Mouse (Mus musculus) embryonic fibroblast, embryonic 13.5 days (primary cell): ENCODE results near the gene Majin. TPM values are rescaled to one million over a fixed set of nuclear protein-coding genes. Genes with fewer than 3 reads are reported as not detected.

Source experiments
- H3K27ac ChIP-seq: 2 replicates; pipeline ENCODE4 v1.5.1; 2012; ENCODE audit warnings: low read length, control low read depth, inconsistent platforms; ENCODE audit not compliant: insufficient read depth
- H3K4me1 ChIP-seq: 2 replicates; pipeline ENCODE4 v1.6.1; 2011; ENCODE audit warnings: low read length; ENCODE audit not compliant: control insufficient read depth, insufficient read depth
- H3K4me3 ChIP-seq: 2 replicates; pipeline ENCODE4 v1.5.1; 2011; ENCODE audit warnings: mild to moderate bottlenecking, control low read depth, low read length; ENCODE audit not compliant: insufficient read depth
- CTCF ChIP-seq: IDR thresholded peaks from 2 replicates; pipeline ENCODE4 v1.5.1; 2011; ENCODE audit warnings: mild to moderate bottlenecking, control low read depth, low read length, moderate library complexity, borderline replicate concordance; ENCODE audit not compliant: insufficient read depth
- POLR2A ChIP-seq: IDR thresholded peaks from 2 replicates; pipeline ENCODE4 v1.6.1; 2011; ENCODE audit warnings: low read depth, mild to moderate bottlenecking, control low read depth, low read length, moderate library complexity
- polyA plus RNA-seq: library from polyadenylated mRNA; stranded (reverse); fragments of >200 nt; gene quantifications from 2 replicates; pipeline ENCODE4 v1.2.4, GENCODE M21; 2011; ENCODE audit warnings: low read depth; ENCODE audit not compliant: missing spikeins, insufficient read length

Majin gene
- polyA plus RNA-seq, 1 experiment = not detected

DNA sequence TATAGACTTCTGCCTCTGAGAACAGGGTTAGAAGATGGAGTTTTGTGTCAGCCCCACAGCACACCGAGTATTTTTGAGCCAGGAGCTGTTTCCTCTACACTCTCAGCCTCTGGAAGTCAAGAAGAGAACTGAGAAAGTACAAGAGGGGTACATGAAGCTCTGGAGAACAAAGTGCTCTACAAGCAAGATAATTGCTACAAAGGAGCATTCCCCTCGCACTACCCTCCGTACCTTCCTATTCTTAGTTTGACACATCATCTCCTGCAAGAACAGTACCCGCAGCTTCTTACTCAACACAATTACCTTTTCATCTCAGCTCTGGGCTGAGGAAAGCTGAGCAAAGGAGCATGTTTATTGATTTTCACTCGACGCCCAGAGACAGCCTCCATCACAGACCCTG is 34.4 kb downstream of the Majin start:
- Histone ChIP-seq H3K27ac (no peak overlapping the region), H3K4me1 (no peaks in the 10 kb centered on the region), H3K4me3 (no peak overlapping the region)
- TF ChIP-seq POLR2A (no peak), CTCF (no peak)

DNA sequence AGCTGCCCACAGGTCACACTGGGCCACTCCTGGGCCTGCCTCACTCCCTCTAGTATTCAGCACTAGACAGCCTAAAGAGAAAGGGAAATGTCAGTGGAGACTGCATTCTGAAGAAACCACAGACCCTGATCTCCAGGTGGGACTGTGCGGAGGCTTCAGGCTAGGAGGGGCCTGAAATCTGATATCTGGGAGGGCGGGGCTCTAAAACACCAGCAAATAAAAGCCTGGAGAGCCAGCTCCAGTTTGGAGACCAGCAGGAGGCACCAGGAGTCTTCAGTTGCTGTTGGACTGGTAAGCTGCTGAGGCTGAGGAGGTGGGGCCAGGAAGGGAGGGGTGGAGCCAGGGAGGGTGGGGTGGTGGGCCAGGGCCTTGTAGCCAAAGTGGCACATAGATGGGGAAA is 41.9 kb downstream of the Majin start, which contains the start of gene Gpha2:
Gpha2 (plus strand) TSS at position 246 of the 400 bp plus-strand sequence.
- H3K27ac ChIP-seq = no peak within 1 kb of the TSS

DNA sequence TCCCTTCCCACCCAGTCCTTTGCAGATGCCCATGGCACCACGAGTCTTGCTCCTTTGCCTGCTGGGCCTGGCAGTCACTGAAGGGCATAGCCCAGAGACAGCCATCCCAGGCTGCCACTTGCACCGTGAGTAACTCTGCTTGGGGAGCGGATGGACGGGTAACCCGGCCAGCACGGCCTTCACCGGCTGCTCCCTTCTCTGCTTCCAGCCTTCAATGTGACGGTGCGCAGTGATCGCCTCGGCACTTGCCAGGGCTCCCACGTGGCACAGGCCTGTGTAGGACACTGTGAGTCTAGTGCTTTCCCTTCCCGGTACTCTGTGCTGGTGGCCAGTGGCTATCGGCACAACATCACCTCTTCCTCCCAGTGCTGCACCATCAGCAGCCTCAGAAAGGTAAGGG is 42.6 kb downstream of the Majin start:
- TF ChIP-seq POLR2A (no peak), CTCF (no peak)

More for the DNA sequence above, 41.9 kb downstream of the Majin start, which contains the start of gene Gpha2:
- H3K4me1 ChIP-seq = no peaks in the 10 kb centered on the region
- no peak for TF ChIP-seq CTCF
- no peak for TF ChIP-seq POLR2A
- no peak within 1 kb of the TSS for H3K4me3 ChIP-seq

DNA sequence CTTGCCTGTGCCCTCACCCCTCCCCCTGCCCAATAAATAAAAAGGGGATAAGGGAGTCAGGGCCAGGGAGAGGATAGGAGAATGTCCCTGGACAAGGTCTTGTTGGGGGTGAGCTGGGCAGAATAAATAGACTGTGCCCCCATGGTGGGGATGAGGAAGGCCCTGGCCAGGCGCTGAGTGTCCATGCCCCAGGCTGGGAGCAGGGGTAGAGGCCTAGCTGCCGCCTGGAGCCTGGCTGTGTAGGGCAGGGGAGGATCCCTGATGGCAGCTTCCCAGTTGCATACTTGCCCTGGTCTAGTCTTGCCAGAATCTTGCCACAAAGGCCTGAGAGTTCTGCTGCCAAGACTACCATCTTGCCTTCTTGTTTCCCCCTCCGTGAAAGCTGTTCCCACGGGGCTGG is 43.7 kb downstream of the Majin start:
- no peak overlapping the region for H3K27ac ChIP-seq
- no peak overlapping the region for H3K4me3 ChIP-seq
- no peaks in the 10 kb centered on the region for H3K4me1 ChIP-seq
- no peak for TF ChIP-seq POLR2A
- TF ChIP-seq CTCF = no peak

More for the DNA sequence above, 42.6 kb downstream of the Majin start:
- Histone ChIP-seq H3K4me1 (no peaks in the 10 kb centered on the region), H3K27ac (no peak overlapping the region), H3K4me3 (no peak overlapping the region)

DNA sequence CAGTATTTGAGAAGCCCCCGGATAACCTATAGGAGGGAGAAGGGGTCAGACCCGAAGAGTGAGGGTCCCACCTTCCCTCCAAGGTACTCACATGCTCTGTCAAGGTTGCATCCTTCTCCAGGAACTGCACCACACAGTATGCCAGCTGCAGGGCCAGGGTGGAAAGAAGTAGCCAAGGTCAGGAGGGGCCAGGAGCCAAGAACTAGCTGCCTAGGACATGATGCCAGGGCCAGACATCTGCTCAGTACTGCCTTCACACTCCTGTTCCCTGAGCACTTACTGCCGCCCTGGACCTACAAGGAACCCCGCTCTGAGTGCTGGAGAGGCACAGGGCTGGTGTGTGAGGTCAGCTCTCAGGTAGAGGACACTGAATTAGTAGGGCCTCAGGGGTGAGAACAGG is 46.2 kb downstream of the Majin start:
- Histone ChIP-seq H3K4me1 (no peaks in the 10 kb centered on the region), H3K27ac (no peak overlapping the region), H3K4me3 (no peak overlapping the region)
- no peak for TF ChIP-seq POLR2A
- TF ChIP-seq CTCF = no peak

DNA sequence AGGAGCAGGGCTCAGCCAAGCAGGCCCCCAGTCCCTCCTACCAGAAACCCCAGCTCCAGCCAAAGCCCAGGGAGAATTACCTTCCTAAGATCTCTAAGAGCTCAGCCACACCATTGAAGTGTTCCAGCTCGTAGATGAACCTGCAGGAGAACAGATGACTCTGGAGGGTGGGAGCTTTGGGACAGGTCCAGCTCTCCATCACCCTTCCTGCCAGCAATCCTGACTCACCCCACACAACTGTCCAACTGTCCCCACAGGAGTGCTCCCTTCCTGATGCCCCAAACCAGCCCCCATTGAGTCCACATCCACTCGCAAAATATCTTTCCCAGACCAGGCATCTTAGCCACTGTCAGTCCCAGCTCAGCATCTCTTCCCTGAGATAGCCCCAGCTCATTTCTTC is 46.8 kb downstream of the Majin start:
- H3K4me3 ChIP-seq = no peak overlapping the region
- H3K4me1 ChIP-seq = no peaks in the 10 kb centered on the region
- no peak overlapping the region for H3K27ac ChIP-seq
- TF ChIP-seq CTCF (no peak), POLR2A (no peak)

DNA sequence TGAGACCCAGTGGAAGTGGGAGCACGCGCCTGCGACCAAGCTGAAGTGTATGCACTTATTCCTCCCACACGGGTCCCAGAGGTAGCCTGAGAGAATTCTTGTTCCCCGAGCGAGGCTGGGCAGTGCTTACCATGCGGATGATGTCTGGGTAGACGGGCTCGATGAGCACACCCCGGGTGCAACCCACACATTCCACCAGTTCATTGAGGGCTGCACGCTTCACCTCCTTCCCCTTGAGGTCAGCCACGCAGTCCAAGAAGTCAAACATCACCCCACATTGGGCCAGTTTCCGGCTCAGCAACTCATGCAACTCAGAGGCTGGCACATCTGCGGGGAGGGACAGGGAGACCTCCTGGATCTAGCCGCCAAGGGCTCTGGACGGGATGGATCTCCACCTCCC is 49.5 kb downstream of the Majin start:
- TF ChIP-seq CTCF = no peak
- TF ChIP-seq POLR2A = no peak
- no peaks in the 10 kb centered on the region for H3K4me1 ChIP-seq

DNA sequence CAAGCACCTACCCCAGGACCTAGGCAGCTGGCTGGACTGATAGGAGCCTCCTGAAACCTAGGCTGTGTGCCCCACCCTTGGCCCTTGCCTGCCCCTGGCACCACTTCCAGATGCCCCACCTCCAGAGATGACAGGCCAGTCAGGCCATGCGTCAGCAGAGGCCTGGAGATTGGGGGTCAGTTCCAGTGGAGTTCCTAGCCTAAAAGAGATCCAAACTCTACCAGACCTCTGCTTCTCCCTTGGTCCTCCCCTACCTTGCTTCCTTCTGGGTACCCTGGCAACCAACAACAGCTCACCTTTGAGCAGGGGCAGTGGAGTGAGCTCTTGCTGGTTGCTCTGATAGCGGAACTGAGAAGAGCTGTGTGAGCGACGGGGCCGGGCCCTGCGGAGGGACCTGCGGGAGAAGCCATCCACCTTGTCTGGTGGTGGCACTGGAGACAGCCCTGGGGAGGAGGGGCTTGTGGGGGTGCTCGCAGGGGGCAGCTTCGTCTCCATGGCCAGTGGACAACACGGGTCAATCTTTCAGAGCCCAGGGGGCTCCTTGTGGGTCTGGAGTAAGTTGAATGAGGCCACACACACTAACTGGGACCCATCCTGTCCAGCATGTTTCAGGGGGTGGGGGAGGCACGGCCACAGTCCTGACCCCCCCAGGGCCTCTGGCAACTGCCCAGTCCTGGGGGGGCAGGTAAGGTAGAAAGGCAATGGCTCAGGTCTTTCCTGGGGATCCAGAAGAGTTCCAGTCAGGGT is 50.3 kb downstream of the Majin start:
- TF ChIP-seq POLR2A (no peak), CTCF (no peak)

More for the DNA sequence above, 49.5 kb downstream of the Majin start:
- H3K4me3 ChIP-seq = no peak overlapping the region
- no peak overlapping the region for H3K27ac ChIP-seq

DNA sequence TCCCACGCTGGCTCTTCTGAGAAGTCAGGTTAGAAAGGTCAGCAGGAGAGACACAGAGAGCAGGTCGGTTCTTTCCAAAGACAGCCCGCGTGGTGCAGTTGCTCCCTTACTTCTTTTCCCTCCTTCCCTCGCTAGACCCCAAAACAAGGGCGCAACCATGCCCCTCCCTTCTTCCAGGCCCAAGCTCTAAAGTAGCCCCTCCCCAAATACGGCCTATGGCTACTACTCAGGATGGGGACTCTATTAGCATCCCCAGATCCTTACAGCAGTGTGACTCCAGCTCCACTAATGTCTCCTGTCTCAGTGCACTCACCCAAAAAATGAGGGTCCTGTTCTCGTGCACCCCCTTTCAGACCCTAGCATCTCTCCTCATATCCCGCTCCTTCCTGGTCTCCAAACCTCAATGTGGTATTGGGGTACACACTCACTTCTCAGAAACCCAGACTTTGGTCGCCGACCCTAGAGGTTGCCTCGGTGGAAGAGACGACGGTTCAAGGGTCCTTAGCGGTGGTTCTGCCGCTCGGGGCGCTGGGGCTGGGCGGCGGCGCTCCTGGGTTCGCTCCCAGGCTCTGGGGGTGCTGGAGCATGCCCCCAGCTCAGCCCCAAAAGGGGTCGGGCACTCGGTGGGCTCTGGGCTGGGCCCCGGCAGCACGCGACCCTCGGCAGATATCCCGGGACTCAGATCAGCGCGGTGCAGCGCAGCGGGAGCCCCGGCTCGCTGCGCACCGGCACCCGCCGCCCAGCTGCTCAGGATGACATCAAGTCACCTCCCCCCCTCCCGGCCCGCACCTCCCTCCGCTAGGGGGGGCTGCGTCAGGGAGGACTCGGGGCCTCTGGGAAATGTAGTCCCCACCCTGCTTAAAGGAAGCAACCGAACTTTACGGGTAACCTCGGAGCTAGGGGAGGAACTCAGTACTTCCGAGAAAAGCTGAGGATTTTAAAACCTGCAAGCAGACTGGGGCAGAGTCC is 51.2 kb downstream of the Majin start, which contains the start of gene Ppp2r5b:
Ppp2r5b (minus strand) TSS at position 789 of the 969 bp plus-strand sequence.
- TF ChIP-seq POLR2A (peak; percentile 55), CTCF (no peak)

More for the DNA sequence above, 50.3 kb downstream of the Majin start:
- Histone ChIP-seq H3K4me1 (no peaks in the 10 kb centered on the region), H3K27ac (no peak overlapping the region), H3K4me3 (peak overlapping the region; percentile 95)

More for the DNA sequence above, 51.2 kb downstream of the Majin start, which contains the start of gene Ppp2r5b:
- Histone ChIP-seq H3K4me3 (peak within 1 kb of the TSS; percentile 95), H3K27ac (peak within 1 kb of the TSS; percentile 90), H3K4me1 (no peaks in the 10 kb centered on the region)
